Mouse (Mus musculus) olfactory bulb, adult 2 months (tissue): ENCODE results near the gene B9d2. TPM values are rescaled to one million over a fixed set of nuclear protein-coding genes. Genes with fewer than 3 reads are reported as not detected.

ENCODE experiments used
- H3K27ac ChIP-seq: fragments of 200-500 bp; 2 replicates; pipeline ENCODE4 v1.5.1; 2012; ENCODE audit warnings: low read depth, low read length; ENCODE audit not compliant: insufficient read depth
- H3K4me1 ChIP-seq: fragments of 200-500 bp; 2 replicates; pipeline ENCODE4 v1.6.1; 2012; ENCODE audit warnings: low read length; ENCODE audit not compliant: control insufficient read depth, insufficient read depth
- H3K4me3 ChIP-seq: fragments of 200-500 bp; 2 replicates; pipeline ENCODE4 v1.5.1; 2012; ENCODE audit warnings: mild to moderate bottlenecking, low read depth, low read length, moderate library complexity; ENCODE audit not compliant: insufficient read depth
- CTCF ChIP-seq: fragments of 200-500 bp; IDR thresholded peaks from 2 replicates; pipeline ENCODE4 v1.5.1; 2012; ENCODE audit warnings: low read depth, mild to moderate bottlenecking, low read length, moderate library complexity; ENCODE audit not compliant: insufficient read depth
- POLR2A ChIP-seq: fragments of 200-500 bp; IDR thresholded peaks from 2 replicates; pipeline ENCODE4 v1.6.1; 2012; ENCODE audit warnings: mild to moderate bottlenecking, low read depth, low read length, moderate library complexity; ENCODE audit not compliant: insufficient read depth
- WGBS: fragments of 180-500 bp; shearing (Covaris S2); methylation state at CpG from one replicate; pipeline ENCODE4 v1.1.7; 2018; 5-methylcytosine and 5-hydroxymethylcytosine counted together
- polyA plus RNA-seq: library from polyadenylated mRNA; stranded (reverse); fragments of >200 nt; gene quantifications from 2 replicates; pipeline ENCODE4 v1.2.4, GENCODE M21; 2012; ENCODE audit warnings: low replicate concordance; ENCODE audit not compliant: missing spikeins, insufficient read depth, insufficient read length

Gene B9d2
- polyA plus RNA-seq, 1 experiment: not detected

GRCm38 (mm10) chr7:25690051-25690450 lies 9.5 kb downstream of the B9d2 start:
- Histone ChIP-seq H3K4me1 (peaks cover 47% of the 10 kb centered on the region), H3K4me3 (no peak overlapping the region), H3K27ac (no peak overlapping the region)
- no peak for TF ChIP-seq CTCF
- no peak for TF ChIP-seq POLR2A
- WGBS: 59% methylated on average over 5 of the region's 5 CpGs

- H3K4me1 ChIP-seq: peaks cover 10% of the 10 kb centered on the region
- H3K27ac ChIP-seq: no peak overlapping the region
- WGBS: 42% methylated on average over 8 of the region's 8 CpGs
- no peak overlapping the region for H3K4me3 ChIP-seq
- no peak for TF ChIP-seq CTCF
- TF ChIP-seq POLR2A: no peak
Observed at GRCm38 (mm10) chr7:25694104-25694503, 13.5 kb downstream of the B9d2 start.

- Histone ChIP-seq H3K27ac (no peak overlapping the region), H3K4me1 (peaks cover under 1% of the 10 kb centered on the region; the same call in 1 of the 2 replicates), H3K4me3 (no peak overlapping the region)
- WGBS: 51% methylated on average over 13 of the region's 13 CpGs
- TF ChIP-seq CTCF (no peak), POLR2A (no peak)
Observed at GRCm38 (mm10) chr7:25699851-25700250, 19.3 kb downstream of the B9d2 start.

GRCm38 (mm10) chr7:25700732-25701131 lies 20.2 kb downstream of the B9d2 start:
- H3K4me3 ChIP-seq: no peak overlapping the region
- 76% methylated on average over 12 of the region's 12 CpGs for WGBS
- TF ChIP-seq POLR2A (no peak), CTCF (no peak)
- no peak overlapping the region for H3K27ac ChIP-seq
- H3K4me1 ChIP-seq: peaks cover 3% of the 10 kb centered on the region; the same call in 1 of the 2 replicates

- no peak overlapping the region for H3K4me3 ChIP-seq
- 91% methylated on average over 2 of the region's 2 CpGs for WGBS
- peaks cover 5% of the 10 kb centered on the region; the same call in 1 of the 2 replicates for H3K4me1 ChIP-seq
- no peak for TF ChIP-seq POLR2A
- TF ChIP-seq CTCF: no peak
- H3K27ac ChIP-seq: no peak overlapping the region
Observed at GRCm38 (mm10) chr7:25702350-25702749, 21.8 kb downstream of the B9d2 start.

GRCm38 (mm10) chr7:25703793-25704494 lies 23.4 kb downstream of the B9d2 start:
- Histone ChIP-seq H3K27ac (no peak overlapping the region), H3K4me1 (peaks cover 14% of the 10 kb centered on the region), H3K4me3 (no peak overlapping the region)
- WGBS: 45% methylated on average over 10 of the region's 10 CpGs
- TF ChIP-seq POLR2A (no peak), CTCF (no peak)

- Histone ChIP-seq H3K27ac (no peak overlapping the region), H3K4me3 (no peak overlapping the region; the same call in 1 of the 2 replicates), H3K4me1 (peaks cover 16% of the 10 kb centered on the region)
- 15% methylated on average over 35 of the region's 37 CpGs for WGBS
- TF ChIP-seq CTCF (no peak), POLR2A (no peak)
Observed at GRCm38 (mm10) chr7:25704716-25705364, 24.3 kb downstream of the B9d2 start.

- TF ChIP-seq POLR2A: no peak
- Histone ChIP-seq H3K4me1 (peaks cover 26% of the 10 kb centered on the region), H3K27ac (no peak overlapping the region), H3K4me3 (no peak overlapping the region)
- 64% methylated on average over 6 of the region's 6 CpGs for WGBS
Observed at GRCm38 (mm10) chr7:25705801-25706251, 25.2 kb downstream of the B9d2 start.

- Histone ChIP-seq H3K4me3 (no peak overlapping the region), H3K27ac (no peak overlapping the region), H3K4me1 (peaks cover 34% of the 10 kb centered on the region)
- TF ChIP-seq POLR2A (no peak), CTCF (no peak)
- 79% methylated on average over 7 of the region's 7 CpGs for WGBS
Observed at GRCm38 (mm10) chr7:25706578-25707170, 26.1 kb downstream of the B9d2 start.
